Mouse (Mus musculus) neural tube, embryonic 12.5 days (tissue): ENCODE results near the gene Eml1. TPM values are rescaled to one million over a fixed set of nuclear protein-coding genes. Genes with fewer than 3 reads are reported as not detected.
"Not testable (repeated sequence)": the region's sequence is repeated elsewhere in the genome, so short reads cannot be mapped to it uniquely, and the experiment has no call there.

Experiments
- ATAC-seq: fragments of 200-750 bp; cut with Nextera tagmentation; 2 replicates; pipeline ENCODE4 v1.8.0; 2017; ENCODE audit warnings: low read depth, mild to moderate bottlenecking, moderate TSS enrichment, moderate library complexity; ENCODE audit not compliant: low FRiP score
- H3K27ac ChIP-seq: fragments of 300-500 bp; sonication (generic); 2 replicates; pipeline ENCODE4 v1.5.1; 2016
- H3K27me3 ChIP-seq: fragments of 300-500 bp; sonication (generic); replicated peaks from 2 replicates; pipeline ENCODE4 v1.6.1; 2016; ENCODE audit warnings: mild to moderate bottlenecking
- H3K36me3 ChIP-seq: fragments of 300-500 bp; sonication (generic); 2 replicates; pipeline ENCODE4 v1.6.1; 2016; ENCODE audit warnings: mild to moderate bottlenecking
- H3K4me1 ChIP-seq: fragments of 300-500 bp; sonication (generic); 2 replicates; pipeline ENCODE4 v1.6.1; 2016
- H3K4me2 ChIP-seq: fragments of 300-500 bp; sonication (generic); replicated peaks from 2 replicates; pipeline ENCODE4 v1.6.1; 2016; ENCODE audit warnings: mild to moderate bottlenecking
- H3K4me3 ChIP-seq: fragments of 300-500 bp; sonication (generic); 2 replicates; pipeline ENCODE4 v1.5.1; 2016
- H3K9ac ChIP-seq: fragments of 300-500 bp; sonication (generic); 2 replicates; pipeline ENCODE4 v1.6.1; 2016; ENCODE audit warnings: mild to moderate bottlenecking
- H3K9me3 ChIP-seq: fragments of 300-500 bp; sonication (generic); 2 replicates; pipeline ENCODE4 v1.6.1; 2016; ENCODE audit warnings: mild to moderate bottlenecking
- WGBS: fragments of 180-500 bp; shearing (Covaris S2); methylation state at CpG from one replicate; pipeline ENCODE4 v1.1.7; 2016; 5-methylcytosine and 5-hydroxymethylcytosine counted together
- polyA plus RNA-seq: library from polyadenylated mRNA; unstranded; fragments of >200 nt; fragmentation: Nextera tagmentation; extraction: Ambion mirVana; gene quantifications from 2 replicates; pipeline ENCODE4 v1.2.1, GENCODE M21; 2016

The Eml1 gene
- polyA plus RNA-seq, 1 experiment from 2014 or later, result 122 TPM

GRCm38 (mm10) chr12:108495455-108496235 lies 124.9 kb downstream of the Eml1 start:
- H3K9me3 ChIP-seq, result no peaks in the 10 kb centered on the region
- H3K27ac ChIP-seq, result no peak overlapping the region
- H3K36me3 ChIP-seq, result peaks cover 3% of the 10 kb centered on the region; the same call in 1 of the 2 replicates
- no peak; the same call in 1 of the 2 replicates for ATAC-seq
- whole genome bisulfite sequencing, result 81% methylated on average over 8 of the region's 8 CpGs
- H3K27me3 ChIP-seq, result no peaks in the 10 kb centered on the region
- no peak overlapping the region for H3K9ac ChIP-seq
- peaks cover 8% of the 10 kb centered on the region; the same call in 1 of the 2 replicates for H3K4me1 ChIP-seq
- H3K4me2 ChIP-seq, result no peak overlapping the region
- H3K4me3 ChIP-seq, result no peak overlapping the region

DNA sequence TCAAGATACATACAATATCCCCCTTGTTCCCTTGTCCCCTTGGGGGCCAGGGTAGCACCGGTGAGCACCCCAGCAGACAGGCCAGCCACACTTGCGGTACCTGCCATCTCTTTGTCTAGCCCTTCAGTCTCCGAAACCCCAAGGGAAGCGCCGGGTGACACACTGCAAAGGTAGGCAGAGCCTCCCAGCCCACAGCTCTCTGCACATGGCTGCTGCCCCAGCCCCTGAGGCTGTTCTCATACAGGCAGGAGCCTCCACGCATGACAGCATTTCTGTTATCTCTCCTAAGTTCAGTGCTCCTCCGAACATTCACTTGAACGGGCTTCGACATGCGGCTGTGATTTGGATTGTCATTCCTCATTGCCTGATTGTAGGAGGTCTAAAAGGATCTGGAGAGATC lies 132.3 kb downstream of the Eml1 start:
- no peak for ATAC-seq
- peaks cover 7% of the 10 kb centered on the region; the same call in 1 of the 2 replicates for H3K36me3 ChIP-seq
- H3K9me3 ChIP-seq, result no peaks in the 10 kb centered on the region
- H3K4me1 ChIP-seq, result no peaks in the 10 kb centered on the region
- 77% methylated on average over 10 of the region's 10 CpGs for WGBS
- no peak overlapping the region for H3K4me2 ChIP-seq
- no peak overlapping the region for H3K4me3 ChIP-seq
- no peak overlapping the region for H3K27ac ChIP-seq
- no peaks in the 10 kb centered on the region for H3K27me3 ChIP-seq
- no peak overlapping the region for H3K9ac ChIP-seq

GRCm38 (mm10) chr12:108503582-108503981 lies 132.8 kb downstream of the Eml1 start:
- 78% methylated on average over 16 of the region's 16 CpGs for WGBS
- Histone ChIP-seq H3K36me3 (peaks cover 7% of the 10 kb centered on the region; the same call in 1 of the 2 replicates), H3K4me2 (no peak overlapping the region), H3K9me3 (no peaks in the 10 kb centered on the region), H3K27me3 (no peaks in the 10 kb centered on the region), H3K4me1 (no peaks in the 10 kb centered on the region), H3K4me3 (no peak overlapping the region), H3K9ac (no peak overlapping the region), H3K27ac (no peak overlapping the region)
- ATAC-seq, result no peak

GRCm38 (mm10) chr12:108505846-108506245 lies 135.1 kb downstream of the Eml1 start:
- Histone ChIP-seq H3K36me3 (peaks cover 3% of the 10 kb centered on the region), H3K4me2 (no peak overlapping the region), H3K27me3 (no peaks in the 10 kb centered on the region), H3K4me1 (no peaks in the 10 kb centered on the region), H3K4me3 (no peak overlapping the region), H3K9ac (no peak overlapping the region), H3K27ac (no peak overlapping the region), H3K9me3 (no peaks in the 10 kb centered on the region)
- 77% methylated on average over 2 of the region's 2 CpGs for WGBS
- ATAC-seq, result no peak

DNA sequence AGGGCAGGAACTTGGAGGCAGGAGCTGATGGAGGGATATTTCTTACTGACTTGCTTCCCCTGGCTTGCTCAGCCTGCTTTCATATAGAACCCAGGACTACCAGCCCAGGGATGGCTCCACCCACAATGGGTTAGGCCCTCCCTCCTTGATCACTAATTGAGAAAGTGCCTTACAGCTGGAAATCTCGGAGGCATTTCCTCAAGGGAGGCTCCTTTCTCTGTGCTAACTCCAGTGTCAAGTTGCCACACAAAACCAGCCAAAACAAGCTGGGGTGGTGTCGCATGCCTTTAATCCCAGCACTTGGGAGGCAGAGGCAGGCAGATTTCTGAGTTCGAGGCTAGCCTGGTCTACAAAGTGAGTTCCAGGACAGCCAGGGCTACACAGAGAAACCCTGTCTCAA lies 136.3 kb downstream of the Eml1 start:
- not testable (repeated sequence) for ATAC-seq, H3K4me1 ChIP-seq, H3K4me3 ChIP-seq, H3K9ac ChIP-seq, H3K4me2 ChIP-seq, H3K27me3 ChIP-seq, H3K27ac ChIP-seq, H3K9me3 ChIP-seq, H3K36me3 ChIP-seq
- 86% methylated on average over 3 of the region's 3 CpGs for WGBS

GRCm38 (mm10) chr12:108510571-108510970 lies 139.8 kb downstream of the Eml1 start:
- no peak overlapping the region for H3K27ac ChIP-seq
- no peaks in the 10 kb centered on the region for H3K9me3 ChIP-seq
- no peak overlapping the region for H3K9ac ChIP-seq
- WGBS, result 76% methylated on average over 7 of the region's 7 CpGs
- no peak for ATAC-seq
- H3K4me1 ChIP-seq, result no peaks in the 10 kb centered on the region
- H3K27me3 ChIP-seq, result no peaks in the 10 kb centered on the region
- peaks cover 30% of the 10 kb centered on the region for H3K36me3 ChIP-seq
- H3K4me3 ChIP-seq, result no peak overlapping the region
- H3K4me2 ChIP-seq, result no peak overlapping the region

GRCm38 (mm10) chr12:108511009-108511408 lies 140.3 kb downstream of the Eml1 start:
- no peaks in the 10 kb centered on the region for H3K27me3 ChIP-seq
- H3K4me2 ChIP-seq, result no peak overlapping the region
- no peak for ATAC-seq
- peaks cover 34% of the 10 kb centered on the region for H3K36me3 ChIP-seq
- no peak overlapping the region for H3K27ac ChIP-seq
- no peak overlapping the region for H3K4me3 ChIP-seq
- no peaks in the 10 kb centered on the region for H3K4me1 ChIP-seq
- no peaks in the 10 kb centered on the region for H3K9me3 ChIP-seq
- 11% methylated on average over 3 of the region's 3 CpGs for WGBS
- no peak overlapping the region for H3K9ac ChIP-seq

GRCm38 (mm10) chr12:108515464-108515863 lies 144.7 kb downstream of the Eml1 start:
- Histone ChIP-seq H3K36me3 (peaks cover 60% of the 10 kb centered on the region), H3K9me3 (no peaks in the 10 kb centered on the region), H3K4me3 (no peak overlapping the region), H3K9ac (no peak overlapping the region), H3K4me2 (no peak overlapping the region), H3K27ac (no peak overlapping the region), H3K4me1 (no peaks in the 10 kb centered on the region), H3K27me3 (no peaks in the 10 kb centered on the region)
- no peak for ATAC-seq
- 97% methylated on average over 12 of the region's 12 CpGs for WGBS

GRCm38 (mm10) chr12:108519374-108519773 lies 148.6 kb downstream of the Eml1 start:
- Histone ChIP-seq H3K9me3 (no peaks in the 10 kb centered on the region), H3K4me1 (no peaks in the 10 kb centered on the region), H3K27ac (no peak overlapping the region), H3K4me3 (no peak overlapping the region), H3K4me2 (no peak overlapping the region), H3K27me3 (no peaks in the 10 kb centered on the region), H3K9ac (no peak overlapping the region), H3K36me3 (peaks cover 77% of the 10 kb centered on the region)
- no peak for ATAC-seq
- 81% methylated on average over 8 of the region's 8 CpGs for WGBS

GRCm38 (mm10) chr12:108529214-108529613 lies 158.5 kb downstream of the Eml1 start:
- 58% methylated on average over 8 of the region's 8 CpGs for WGBS
- H3K27ac ChIP-seq, result no peak overlapping the region
- H3K9ac ChIP-seq, result no peak overlapping the region
- no peaks in the 10 kb centered on the region for H3K9me3 ChIP-seq
- peaks cover 60% of the 10 kb centered on the region for H3K36me3 ChIP-seq
- H3K4me1 ChIP-seq, result no peaks in the 10 kb centered on the region
- no peak for ATAC-seq
- H3K4me3 ChIP-seq, result no peak overlapping the region
- no peaks in the 10 kb centered on the region for H3K27me3 ChIP-seq
- H3K4me2 ChIP-seq, result no peak overlapping the region

DNA sequence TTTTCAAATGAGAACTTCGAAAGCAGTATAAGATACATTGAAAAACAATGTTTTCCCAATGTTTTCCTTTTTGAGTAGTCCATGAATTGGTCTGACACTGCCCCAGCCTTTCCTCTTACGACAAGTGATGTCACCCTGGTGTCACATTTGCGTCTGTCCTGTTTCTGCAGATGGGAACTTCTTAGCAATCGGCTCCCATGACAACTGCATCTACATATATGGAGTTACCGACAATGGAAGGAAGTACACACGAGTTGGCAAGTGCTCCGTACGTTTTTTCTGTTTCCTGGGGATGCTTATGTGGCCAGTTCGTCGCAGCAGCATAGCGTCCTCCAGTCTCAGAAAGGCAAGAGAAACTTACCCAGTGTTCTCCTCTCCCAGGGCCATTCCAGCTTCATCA lies 163.7 kb downstream of the Eml1 start:
- Histone ChIP-seq H3K36me3 (peaks cover 65% of the 10 kb centered on the region), H3K4me2 (no peak overlapping the region), H3K4me1 (no peaks in the 10 kb centered on the region), H3K9me3 (no peaks in the 10 kb centered on the region), H3K27ac (no peak overlapping the region), H3K27me3 (no peaks in the 10 kb centered on the region), H3K9ac (no peak overlapping the region), H3K4me3 (no peak overlapping the region)
- WGBS, result 93% methylated on average over 11 of the region's 11 CpGs
- ATAC-seq, result no peak

- no peak for ATAC-seq
- WGBS, result 73% methylated on average over 10 of the region's 10 CpGs
- Histone ChIP-seq H3K4me2 (no peak overlapping the region), H3K9me3 (no peaks in the 10 kb centered on the region), H3K4me1 (no peaks in the 10 kb centered on the region), H3K27ac (no peak overlapping the region), H3K9ac (no peak overlapping the region), H3K27me3 (no peaks in the 10 kb centered on the region), H3K36me3 (peaks cover 56% of the 10 kb centered on the region), H3K4me3 (no peak overlapping the region)
These were observed 165.7 kb downstream of the Eml1 start for GRCm38 (mm10) chr12:108536461-108536860.

GRCm38 (mm10) chr12:108541088-108541487 lies 170.3 kb downstream of the Eml1 start:
- 31% methylated on average over 6 of the region's 6 CpGs for WGBS
- peaks cover 2% of the 10 kb centered on the region; the same call in 1 of the 2 replicates for H3K4me1 ChIP-seq
- peak; percentile 17; the same call in 1 of the 2 replicates for ATAC-seq
- no peaks in the 10 kb centered on the region for H3K27me3 ChIP-seq
- no peak overlapping the region for H3K9ac ChIP-seq
- no peak overlapping the region for H3K4me3 ChIP-seq
- no peak overlapping the region for H3K27ac ChIP-seq
- H3K36me3 ChIP-seq, result peaks cover 34% of the 10 kb centered on the region
- no peaks in the 10 kb centered on the region for H3K9me3 ChIP-seq
- no peak overlapping the region for H3K4me2 ChIP-seq
